Mouse (Mus musculus) lung, postnatal 10 days (tissue): ENCODE data around the gene Ccnyl1.

Experiments used
- DNase-seq: peaks from one replicate; pipeline ENCODE4 v3.0.0; 2021

Gene Ccnyl1

GRCm38 (mm10) chr1:64742741-64743408, 52.6 kb downstream of the Ccnyl1 start:
- no peak for DNase-seq

DNA sequence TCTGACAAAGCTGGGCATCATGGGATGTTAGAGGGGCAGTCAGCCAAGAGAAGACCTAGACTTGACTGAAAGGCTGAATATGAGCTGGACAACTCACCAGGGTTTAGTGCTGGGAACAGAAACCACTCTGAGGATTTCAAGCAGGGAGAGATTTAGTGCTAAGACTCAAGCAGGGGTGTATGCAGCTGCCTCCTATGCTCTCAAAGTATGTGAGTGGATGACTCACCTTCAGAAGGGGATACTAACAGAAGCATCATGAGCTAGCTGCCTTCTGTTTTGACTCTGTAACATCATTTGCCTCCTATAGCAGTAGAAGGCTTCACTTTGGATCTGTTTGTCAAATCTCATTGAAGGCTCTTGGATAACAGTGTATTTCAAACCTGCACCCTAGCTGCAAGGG, 54.4 kb downstream of the Ccnyl1 start:
- DNase-seq: no peak

GRCm38 (mm10) chr1:64753109-64753508, 62.9 kb downstream of the Ccnyl1 start:
- DNase-seq: peak; percentile 71

- peak; percentile 42 for DNase-seq
Observed at GRCm38 (mm10) chr1:64753668-64754067, 63.4 kb downstream of the Ccnyl1 start.

GRCm38 (mm10) chr1:64754658-64755057, 64.4 kb downstream of the Ccnyl1 start:
- DNase-seq: no peak

GRCm38 (mm10) chr1:64755971-64756639, 65.8 kb downstream of the Ccnyl1 start:
- no peak for DNase-seq

DNA sequence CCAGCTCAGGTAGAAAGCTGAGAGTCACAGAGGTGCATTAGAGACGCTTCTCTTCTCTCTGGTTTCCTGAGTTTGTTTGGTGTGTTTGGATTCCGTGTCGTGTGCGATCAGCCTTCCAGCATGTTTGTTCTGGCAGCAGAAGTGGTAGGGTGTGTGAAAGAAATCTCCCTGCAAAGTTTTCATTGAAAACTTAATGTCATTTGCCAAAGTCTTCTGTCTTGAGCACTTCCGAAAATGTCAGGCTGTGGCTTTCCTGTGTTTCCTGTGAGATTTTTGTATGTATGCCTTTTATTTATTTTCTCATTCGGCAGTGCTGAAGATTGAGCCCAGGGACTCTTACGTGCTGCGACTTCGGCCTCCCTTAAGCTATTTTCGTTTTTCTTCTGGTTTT, 66.4 kb downstream of the Ccnyl1 start:
- no peak for DNase-seq

DNA sequence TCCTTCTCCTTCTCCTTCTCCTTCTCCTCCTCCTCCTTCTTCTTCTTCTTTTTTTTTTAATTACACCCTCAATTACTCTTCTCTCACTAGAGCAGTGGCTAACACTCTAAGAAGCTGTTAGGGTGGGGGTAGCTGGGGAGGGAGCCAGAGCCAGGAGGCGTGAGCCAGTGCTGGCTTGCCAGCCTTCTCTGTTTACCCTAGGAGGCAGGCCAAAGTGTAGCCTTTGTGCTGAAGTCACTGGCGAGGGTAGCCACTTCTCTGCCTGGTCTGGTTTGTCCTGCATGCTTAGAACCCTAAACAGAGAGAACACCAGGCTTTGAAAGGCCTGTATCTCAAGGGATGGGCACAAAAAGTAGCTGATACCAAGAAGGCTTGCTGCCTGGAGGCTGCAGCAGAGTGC, 67.0 kb downstream of the Ccnyl1 start:
- DNase-seq: peak; percentile 69

- DNase-seq: peak; percentile 22
Observed at GRCm38 (mm10) chr1:64757766-64758165, 67.5 kb downstream of the Ccnyl1 start.

DNA sequence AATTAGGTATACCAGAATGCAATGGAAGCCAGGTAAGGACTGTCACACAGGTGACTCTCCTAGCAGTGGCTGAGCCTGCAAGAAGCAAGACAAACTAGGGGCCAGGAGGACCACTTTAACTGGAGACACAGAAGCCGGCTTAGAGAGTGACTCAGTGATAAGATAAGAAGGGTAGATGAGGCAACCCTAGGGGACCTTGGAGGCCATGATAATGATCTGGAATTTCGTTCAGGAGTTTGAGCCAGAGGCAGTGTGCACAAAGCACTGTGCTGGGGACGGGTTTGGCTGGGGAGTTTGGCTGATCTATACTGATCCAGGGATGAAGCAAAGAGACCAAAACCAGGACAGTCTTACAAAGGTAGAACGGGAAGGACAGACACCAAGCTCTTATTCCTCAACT, 71.4 kb downstream of the Ccnyl1 start:
- DNase-seq: no peak

GRCm38 (mm10) chr1:64770169-64770568, 79.9 kb downstream of the Ccnyl1 start:
- DNase-seq: no peak

DNA sequence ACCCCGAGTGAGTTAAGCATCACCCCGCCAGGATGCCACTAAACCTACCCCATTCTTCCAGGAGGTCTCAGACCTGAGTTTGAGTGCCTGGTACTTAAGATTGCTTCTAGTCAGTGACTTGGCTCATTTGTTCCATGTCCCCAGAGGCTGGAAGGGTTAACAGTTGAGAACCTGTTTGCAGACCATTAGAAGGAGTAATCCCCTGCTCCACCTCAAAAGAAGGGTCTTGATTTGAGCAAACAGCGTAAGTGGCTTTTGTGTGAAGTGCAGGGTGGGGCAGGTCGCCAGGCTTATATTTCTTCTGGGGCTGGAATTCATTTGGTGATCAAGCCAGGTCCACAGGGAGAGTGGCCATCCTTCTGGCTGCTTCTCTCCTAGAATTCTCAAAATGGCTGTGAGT, 83.0 kb downstream of the Ccnyl1 start:
- no peak for DNase-seq
